Mouse (Mus musculus) heart, embryonic 14.5 days (tissue): ENCODE measurements at regions not wholly inside any gene's neighbourhood (a gene's known extent, or its start where the extent isn't known, plus 50 kb on each side); places are given as distances from the start of the nearest gene placed in this dataset.

ENCODE experiments used
- ATAC-seq: fragments of 200-750 bp; cut with Nextera tagmentation; 2 replicates; pipeline ENCODE4 v1.8.0; 2017; ENCODE audit warnings: low read depth, moderate TSS enrichment; ENCODE audit not compliant: insufficient number of reproducible peaks, insufficient read depth, low FRiP score
- H3K27ac ChIP-seq, 2 experiments: fragments of 200-500 bp in 1 of 2; fragments of 300-500 bp in 1 of 2; sonication (generic) in 1 of 2; replicated peaks in 1 of 2; 2 replicates each; pipeline ENCODE4 v1.5.1; 2012 to 2014; ENCODE audit warnings: low read depth in 2 of 2, low read length in 2 of 2, control low read depth in 1 of 2, mild to moderate bottlenecking in 1 of 2, mixed read lengths in 1 of 2; ENCODE audit not compliant: control insufficient read depth in 1 of 2, insufficient read depth in 1 of 2
- H3K27me3 ChIP-seq: fragments of 300-500 bp; sonication (generic); 2 replicates; pipeline ENCODE4 v1.6.1; 2014; ENCODE audit warnings: mild to moderate bottlenecking, low read length, control low read depth; ENCODE audit not compliant: control insufficient read depth, insufficient read depth
- H3K36me3 ChIP-seq: fragments of 300-500 bp; sonication (generic); 2 replicates; pipeline ENCODE4 v1.6.1; 2014; ENCODE audit warnings: mild to moderate bottlenecking, control low read depth, low read length, mixed read lengths; ENCODE audit not compliant: control insufficient read depth, insufficient read depth
- H3K4me1 ChIP-seq, 2 experiments: fragments of 200-500 bp in 1 of 2; fragments of 300-500 bp in 1 of 2; sonication (generic) in 1 of 2; 2 replicates each; pipeline ENCODE4 v1.6.1; 2012 to 2014; ENCODE audit warnings: low read length in 2 of 2, control low read depth in 1 of 2, mixed read lengths in 1 of 2; ENCODE audit not compliant: control insufficient read depth in 2 of 2, insufficient read depth in 2 of 2
- H3K4me2 ChIP-seq: fragments of 300-500 bp; sonication (generic); 2 replicates; pipeline ENCODE4 v1.6.1; 2014; ENCODE audit warnings: mild to moderate bottlenecking, low read length
- H3K4me3 ChIP-seq, 2 experiments: fragments of 200-500 bp in 1 of 2; fragments of 300-500 bp in 1 of 2; sonication (generic) in 1 of 2; 2 replicates each; pipeline ENCODE4 v1.5.1; 2012 to 2014; ENCODE audit warnings: low read length in 2 of 2, mild to moderate bottlenecking in 2 of 2, control low read depth in 1 of 2, low read depth in 1 of 2, moderate library complexity in 1 of 2; ENCODE audit not compliant: control insufficient read depth in 1 of 2, insufficient read depth in 1 of 2
- H3K9ac ChIP-seq: fragments of 300-500 bp; sonication (generic); 2 replicates; pipeline ENCODE4 v1.6.1; 2014; ENCODE audit warnings: mild to moderate bottlenecking, low read length
- H3K9me3 ChIP-seq: fragments of 300-500 bp; sonication (generic); 2 replicates; pipeline ENCODE4 v1.6.1; 2016; ENCODE audit warnings: low read length, control low read depth; ENCODE audit not compliant: control insufficient read depth
- WGBS: fragments of 180-500 bp; shearing (Covaris S2); extraction: QIAGEN DNeasy Blood & Tissue Kit; methylation state at CpG from one replicate; pipeline ENCODE4 v1.1.7; 2014; 5-methylcytosine and 5-hydroxymethylcytosine counted together

- no peaks in the 10 kb centered on the region for H3K9me3 ChIP-seq
- H3K4me3 ChIP-seq, result no peak overlapping the region
- no peaks in the 10 kb centered on the region for H3K4me1 ChIP-seq
- no peaks in the 10 kb centered on the region for H3K36me3 ChIP-seq
- no peak overlapping the region for H3K27ac ChIP-seq
- no peak for ATAC-seq
- no peak overlapping the region for H3K4me2 ChIP-seq
- H3K9ac ChIP-seq, result no peak overlapping the region
- no peaks in the 10 kb centered on the region for H3K27me3 ChIP-seq
Measured at GRCm38 (mm10) chr10:30132243-30132642, 68.1 kb downstream of the Cenpw start.

- WGBS, result 60% methylated on average over 3 of the region's 3 CpGs
Measured at GRCm38 (mm10) chr10:30110341-30110740, 90.0 kb downstream of the Cenpw start.

DNA sequence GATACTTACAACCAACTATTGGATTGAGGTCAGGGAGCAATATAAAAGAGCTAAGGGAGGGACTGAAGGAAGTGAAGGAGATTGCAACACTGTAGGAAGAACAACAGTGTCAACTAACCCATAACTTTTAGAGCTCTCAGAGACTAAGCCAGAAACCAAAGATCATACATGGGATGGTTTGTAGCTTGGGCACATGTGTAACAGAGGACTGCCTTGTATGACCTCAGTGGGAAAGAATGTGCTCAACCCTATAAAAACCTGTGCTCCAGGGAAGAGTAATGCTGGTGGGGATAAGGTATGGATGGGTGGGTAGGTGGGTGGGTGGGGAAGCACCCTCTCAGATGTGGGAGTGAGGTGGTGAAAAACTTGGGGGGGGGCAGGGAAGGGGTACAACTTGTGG is 97.9 kb downstream of the Cenpw start:
- no peaks in the 10 kb centered on the region for H3K9me3 ChIP-seq
- no peaks in the 10 kb centered on the region for H3K4me1 ChIP-seq
- H3K4me3 ChIP-seq, result no peak overlapping the region
- no peak overlapping the region for H3K4me2 ChIP-seq
- ATAC-seq, result no peak
- no peak overlapping the region for H3K9ac ChIP-seq
- no peaks in the 10 kb centered on the region for H3K36me3 ChIP-seq
- H3K27ac ChIP-seq, result no peak overlapping the region
- no peaks in the 10 kb centered on the region for H3K27me3 ChIP-seq

More at GRCm38 (mm10) chr10:30110341-30110740, 90.0 kb downstream of the Cenpw start:
- Histone ChIP-seq H3K27ac (no peak overlapping the region), H3K4me1 (no peaks in the 10 kb centered on the region), H3K4me3 (no peak overlapping the region), H3K36me3 (no peaks in the 10 kb centered on the region), H3K9ac (no peak overlapping the region), H3K9me3 (no peaks in the 10 kb centered on the region), H3K27me3 (no peaks in the 10 kb centered on the region), H3K4me2 (no peak overlapping the region)
- ATAC-seq, result no peak

GRCm38 (mm10) chr10:30094603-30095002 is 105.8 kb downstream of the Cenpw start:
- Histone ChIP-seq H3K27me3 (no peaks in the 10 kb centered on the region), H3K4me1 (no peaks in the 10 kb centered on the region), H3K9me3 (no peaks in the 10 kb centered on the region), H3K9ac (no peak overlapping the region), H3K27ac (no peak overlapping the region), H3K36me3 (no peaks in the 10 kb centered on the region), H3K4me3 (no peak overlapping the region), H3K4me2 (no peak overlapping the region)
- no peak for ATAC-seq

DNA sequence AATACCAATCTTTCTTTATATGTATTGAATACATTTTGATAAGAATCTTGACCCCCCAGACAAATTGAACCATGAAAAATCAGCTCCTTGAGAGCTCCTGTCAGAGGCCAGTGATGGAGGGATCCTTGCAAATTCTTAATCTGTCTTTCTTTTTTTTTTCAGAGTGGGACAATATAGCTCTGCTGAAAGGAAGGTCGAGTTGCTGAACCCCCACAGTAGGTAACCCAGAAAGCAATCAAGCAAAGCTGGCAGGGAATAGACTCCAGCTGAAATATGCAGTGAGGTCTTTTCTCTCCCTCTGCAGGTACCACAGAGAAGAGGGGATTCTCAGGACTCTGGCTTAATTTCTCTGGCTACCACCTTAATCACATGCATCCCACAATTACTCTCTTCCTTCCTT is 108.8 kb downstream of the Cenpw start:
- no peaks in the 10 kb centered on the region for H3K36me3 ChIP-seq
- no peaks in the 10 kb centered on the region for H3K4me1 ChIP-seq
- 8% methylated on average over 1 of the region's 1 CpGs for WGBS
- ATAC-seq, result no peak
- H3K27ac ChIP-seq, result no peak overlapping the region
- no peaks in the 10 kb centered on the region for H3K9me3 ChIP-seq
- H3K4me2 ChIP-seq, result no peak overlapping the region
- no peaks in the 10 kb centered on the region for H3K27me3 ChIP-seq
- no peak overlapping the region for H3K4me3 ChIP-seq
- no peak overlapping the region for H3K9ac ChIP-seq

DNA sequence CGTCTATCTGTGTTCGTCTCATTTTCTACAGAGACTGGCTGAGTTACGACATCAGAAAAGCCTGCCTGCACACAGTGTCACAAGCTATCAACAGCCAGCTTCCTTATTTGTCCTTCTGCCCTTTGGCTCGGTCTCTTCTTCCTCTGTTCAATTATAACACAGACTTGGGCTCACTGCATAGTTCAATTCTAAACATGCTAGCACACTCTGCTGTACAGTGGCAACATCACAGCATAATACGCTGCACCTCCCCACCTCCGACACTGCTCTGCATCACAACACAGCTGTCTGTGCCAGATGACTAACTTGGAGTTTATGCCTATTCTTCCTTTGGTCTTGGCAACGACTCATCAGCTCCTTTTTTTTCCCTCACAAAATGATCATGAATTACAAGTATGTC is 111.0 kb downstream of the Cenpw start:
- 36% methylated on average over 7 of the region's 7 CpGs for WGBS
- no peaks in the 10 kb centered on the region for H3K36me3 ChIP-seq
- no peak overlapping the region for H3K27ac ChIP-seq
- no peaks in the 10 kb centered on the region for H3K9me3 ChIP-seq
- ATAC-seq, result no peak; the same call in 1 of the 2 replicates
- no peak overlapping the region for H3K9ac ChIP-seq
- H3K4me2 ChIP-seq, result 0 out of 2 replicates have a peak overlapping the region, but pooled peaks have one; percentile 2
- no peak overlapping the region for H3K4me3 ChIP-seq
- no peaks in the 10 kb centered on the region for H3K4me1 ChIP-seq
- no peaks in the 10 kb centered on the region for H3K27me3 ChIP-seq

- H3K4me1 ChIP-seq, result no peaks in the 10 kb centered on the region
- no peak overlapping the region for H3K9ac ChIP-seq
- H3K27me3 ChIP-seq, result no peaks in the 10 kb centered on the region
- H3K36me3 ChIP-seq, result no peaks in the 10 kb centered on the region
- H3K9me3 ChIP-seq, result no peaks in the 10 kb centered on the region
- no peak overlapping the region for H3K4me3 ChIP-seq
- no peak overlapping the region for H3K27ac ChIP-seq
- no peak for ATAC-seq
- 86% methylated on average over 5 of the region's 5 CpGs for whole genome bisulfite sequencing
- no peak overlapping the region for H3K4me2 ChIP-seq
Measured at GRCm38 (mm10) chr10:30085059-30085458, 115.3 kb downstream of the Cenpw start.

DNA sequence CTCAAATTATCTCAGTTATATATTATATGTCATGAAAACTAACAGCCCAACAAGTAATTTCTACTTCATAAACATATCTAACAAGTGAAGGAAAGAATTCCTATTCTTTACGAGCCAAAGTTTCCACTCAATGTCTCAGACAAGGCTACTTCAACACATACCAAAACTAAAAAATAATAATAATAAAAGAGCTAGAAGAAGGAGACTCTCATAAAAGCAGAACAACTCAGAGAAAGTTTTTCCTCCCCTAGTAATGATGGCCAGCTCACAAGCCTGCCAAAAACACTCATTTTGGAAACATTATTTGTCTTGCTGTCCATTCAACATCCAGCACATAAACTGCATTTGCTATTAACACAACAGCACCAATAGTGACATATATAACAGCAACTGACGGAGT is 133.7 kb downstream of the Cenpw start:
- H3K4me1 ChIP-seq, result no peaks in the 10 kb centered on the region
- no peak overlapping the region for H3K4me2 ChIP-seq
- H3K4me3 ChIP-seq, result no peak overlapping the region
- no peak overlapping the region for H3K9ac ChIP-seq
- no peaks in the 10 kb centered on the region for H3K36me3 ChIP-seq
- H3K9me3 ChIP-seq, result no peaks in the 10 kb centered on the region
- H3K27ac ChIP-seq, result no peak overlapping the region
- no peaks in the 10 kb centered on the region for H3K27me3 ChIP-seq
- no peak for ATAC-seq
- WGBS, result 59% methylated on average over 2 of the region's 2 CpGs
